Mouse (Mus musculus) cerebellum, adult 2 months (tissue): ENCODE results near the gene Cib1. TPM values are rescaled to one million over a fixed set of nuclear protein-coding genes. Genes with fewer than 3 reads are reported as not detected.

Experiments used
- DNase-seq, 2 experiments: peaks; one replicate each; pipeline ENCODE4 v3.0.0; 2021
- H3K27ac ChIP-seq: fragments of 200-500 bp; 2 replicates; pipeline ENCODE4 v1.5.1; 2012; ENCODE audit warnings: low read length, control low read depth, inconsistent platforms; ENCODE audit not compliant: insufficient read depth
- H3K27me3 ChIP-seq: fragments of 200-500 bp; 2 replicates; pipeline ENCODE4 v1.6.1; 2012; ENCODE audit warnings: inconsistent platforms, mild to moderate bottlenecking, low read length, moderate library complexity; ENCODE audit not compliant: control insufficient read depth, insufficient read depth
- H3K4me1 ChIP-seq: fragments of 200-500 bp; 2 replicates; pipeline ENCODE4 v1.6.1; 2011; ENCODE audit warnings: low read length; ENCODE audit not compliant: control insufficient read depth, insufficient read depth
- H3K4me3 ChIP-seq: fragments of 200-500 bp; replicated peaks from 2 replicates; pipeline ENCODE3; 2011; ENCODE audit warnings: mild to moderate bottlenecking, low read depth, low read length, control low read depth; ENCODE audit not compliant: insufficient read depth
- CTCF ChIP-seq: fragments of 200-500 bp; IDR thresholded peaks from 2 replicates; pipeline ENCODE4 v1.5.1; 2011; ENCODE audit warnings: low read depth, mild to moderate bottlenecking, control low read depth, low read length, moderate library complexity, borderline replicate concordance; ENCODE audit not compliant: insufficient read depth
- POLR2A ChIP-seq: fragments of 200-500 bp; IDR thresholded peaks from 2 replicates; pipeline ENCODE4 v1.6.1; 2011; ENCODE audit warnings: low read length, control low read depth, borderline replicate concordance; ENCODE audit not compliant: insufficient read depth
- WGBS: fragments of 180-500 bp; shearing (Covaris S2); methylation state at CpG from one replicate; pipeline ENCODE4 v1.1.7; 2018; 5-methylcytosine and 5-hydroxymethylcytosine counted together
- polyA plus RNA-seq: library from polyadenylated mRNA; depleted of rRNA; stranded (reverse); fragments of >200 nt; gene quantifications from 2 replicates; pipeline ENCODE4 v1.2.3, GENCODE M21; 2012

Gene Cib1
- polyA plus RNA-seq, 1 experiment: 40.1 TPM

DNA sequence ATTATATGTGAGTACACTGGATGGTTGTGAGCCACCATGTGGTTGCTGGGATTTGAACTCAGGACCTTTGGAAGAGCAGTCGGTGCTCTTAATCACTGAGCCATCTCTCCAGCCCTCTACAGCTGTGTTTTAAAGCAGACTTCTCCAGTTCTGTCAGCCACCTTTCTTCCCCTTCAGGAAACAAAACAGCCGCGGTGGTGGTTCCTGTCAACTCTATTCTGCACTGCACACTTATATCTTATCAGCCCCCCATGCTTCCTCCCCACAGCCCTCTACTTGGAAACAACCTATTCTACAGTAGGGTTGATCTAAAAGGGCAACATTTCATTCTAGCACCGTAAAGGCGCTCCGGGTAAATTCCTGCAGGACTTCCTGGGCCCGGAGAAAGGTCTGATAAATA, 14.2 kb upstream of the Cib1 start:
- Histone ChIP-seq H3K4me1 (no peaks in the 10 kb centered on the region), H3K27ac (no peak overlapping the region), H3K4me3 (no peak overlapping the region), H3K27me3 (no peaks in the 10 kb centered on the region)
- 65% methylated on average over 7 of the region's 7 CpGs for WGBS
- TF ChIP-seq CTCF (no peak), POLR2A (no peak)
- DNase-seq: no peak

DNA sequence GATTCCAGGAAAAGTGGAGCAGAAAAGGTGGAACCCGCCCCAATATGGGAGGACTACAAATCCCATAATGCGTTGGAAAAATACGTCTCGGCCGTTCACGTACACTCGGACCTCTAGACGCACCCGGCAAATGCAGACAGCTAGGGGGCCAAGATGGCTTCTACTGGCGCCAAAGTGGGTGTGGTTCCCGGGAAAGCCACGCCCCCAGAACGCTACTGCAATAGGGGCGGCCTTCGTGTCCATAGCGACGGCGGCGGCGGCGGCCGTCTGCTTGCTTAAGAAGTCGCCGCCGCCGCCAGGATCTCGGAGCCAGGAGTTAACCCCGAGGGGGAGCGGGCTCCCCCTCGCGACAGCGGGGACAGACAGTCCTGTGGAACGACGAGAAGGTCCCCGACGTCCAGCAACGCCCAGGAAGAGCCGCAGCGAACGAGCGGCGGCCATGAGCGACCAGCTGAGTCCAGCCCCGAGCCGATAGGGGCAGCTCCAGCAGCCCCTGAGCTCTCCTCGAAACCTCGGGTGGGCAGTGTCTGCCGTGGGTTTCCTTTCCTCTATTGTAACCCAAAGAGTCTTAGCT, 13.6 kb upstream of the Cib1 start, which contains the start of gene Ttll13:
TSS of gene Ttll13 (plus strand) at position 229 of the 574 bp plus-strand sequence.
- peak within 1 kb of the TSS; percentile 86 for H3K4me3 ChIP-seq
- no peaks in the 10 kb centered on the region for H3K27me3 ChIP-seq
- 0 out of 2 replicates have a peak within 1 kb of the TSS, but pooled peaks have one; percentile 35 for H3K27ac ChIP-seq
- peak; percentile 94 to 97 for DNase-seq
- under 1% methylated on average over 48 of the region's 48 CpGs for WGBS
- H3K4me1 ChIP-seq: no peaks in the 10 kb centered on the region
- TF ChIP-seq POLR2A (peak; percentile 51; the same call in 1 of the 2 replicates), CTCF (no peak)

DNA sequence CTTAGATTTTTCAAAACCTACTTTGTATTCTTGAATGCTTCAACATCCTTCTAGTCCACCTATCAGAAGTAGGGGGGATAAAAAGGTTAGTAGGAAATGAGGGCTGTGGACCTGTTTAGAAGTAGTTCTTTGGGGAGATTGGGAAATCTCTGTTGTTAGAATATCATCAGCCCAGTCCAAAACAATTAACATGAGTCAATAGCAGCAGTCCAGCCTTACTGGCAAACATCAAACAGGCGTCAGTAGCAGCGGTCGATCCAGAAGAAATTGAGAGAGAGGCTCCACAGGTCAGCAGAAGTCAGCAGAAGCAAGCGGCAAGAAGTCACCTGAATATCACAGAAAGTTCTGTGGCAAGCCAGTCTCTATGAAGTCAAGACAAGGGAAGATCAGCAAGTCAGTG, 12.2 kb upstream of the Cib1 start:
- no peak overlapping the region for H3K4me3 ChIP-seq
- TF ChIP-seq POLR2A: no peak
- no peaks in the 10 kb centered on the region for H3K4me1 ChIP-seq
- no peak overlapping the region for H3K27ac ChIP-seq
- H3K27me3 ChIP-seq: no peaks in the 10 kb centered on the region
- no peak for DNase-seq
- WGBS: 92% methylated on average over 4 of the region's 4 CpGs

DNA sequence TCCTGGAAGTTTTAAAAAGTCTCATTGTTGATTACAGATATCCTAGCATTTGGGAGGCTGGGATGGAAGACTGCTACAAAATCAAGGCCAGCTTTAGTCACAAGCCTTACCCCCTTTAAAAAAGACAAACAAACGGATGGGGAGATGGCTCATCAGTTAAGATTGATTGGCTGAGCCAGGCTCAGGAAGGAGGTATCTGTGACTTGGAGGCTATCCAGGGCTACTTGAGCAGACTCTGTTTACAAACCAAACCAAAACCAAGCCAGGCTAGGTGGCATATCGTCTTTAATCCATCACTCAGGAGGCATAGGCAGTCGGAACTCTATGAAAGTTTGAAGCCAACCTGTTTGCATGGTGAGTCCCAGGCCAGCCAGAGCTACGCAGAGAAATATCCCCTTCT, 9.0 kb upstream of the Cib1 start:
- H3K27me3 ChIP-seq: no peaks in the 10 kb centered on the region
- no peak overlapping the region for H3K27ac ChIP-seq
- H3K4me1 ChIP-seq: no peaks in the 10 kb centered on the region
- TF ChIP-seq POLR2A (no peak), CTCF (no peak)
- H3K4me3 ChIP-seq: no peak overlapping the region
- DNase-seq: no peak
- WGBS: 83% methylated on average over 4 of the region's 4 CpGs

DNA sequence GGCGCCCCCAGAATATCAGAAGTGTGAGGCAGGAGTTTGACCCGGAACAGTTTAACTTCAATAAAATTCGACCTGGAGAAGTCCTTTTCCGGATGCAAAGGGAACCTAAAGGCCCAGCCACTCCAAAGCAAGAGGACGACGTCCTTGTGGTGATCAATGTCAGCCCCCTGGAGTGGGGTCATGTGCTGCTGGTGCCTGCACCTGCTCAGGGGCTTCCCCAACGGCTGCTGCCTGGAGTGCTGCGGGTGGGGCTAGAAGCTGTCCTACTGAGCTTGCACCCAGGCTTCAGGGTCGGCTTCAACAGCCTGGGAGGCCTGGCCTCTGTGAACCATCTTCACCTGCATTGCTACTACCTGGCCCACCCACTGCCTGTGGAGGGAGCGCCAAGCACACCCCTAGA, 5.9 kb upstream of the Cib1 start:
- TF ChIP-seq POLR2A (no peak), CTCF (no peak)
- DNase-seq: no peak
- H3K4me3 ChIP-seq: no peak overlapping the region
- peaks cover 3% of the 10 kb centered on the region; the same call in 1 of the 2 replicates for H3K4me1 ChIP-seq
- H3K27ac ChIP-seq: no peak overlapping the region
- H3K27me3 ChIP-seq: no peaks in the 10 kb centered on the region
- WGBS: 85% methylated on average over 10 of the region's 10 CpGs

DNA sequence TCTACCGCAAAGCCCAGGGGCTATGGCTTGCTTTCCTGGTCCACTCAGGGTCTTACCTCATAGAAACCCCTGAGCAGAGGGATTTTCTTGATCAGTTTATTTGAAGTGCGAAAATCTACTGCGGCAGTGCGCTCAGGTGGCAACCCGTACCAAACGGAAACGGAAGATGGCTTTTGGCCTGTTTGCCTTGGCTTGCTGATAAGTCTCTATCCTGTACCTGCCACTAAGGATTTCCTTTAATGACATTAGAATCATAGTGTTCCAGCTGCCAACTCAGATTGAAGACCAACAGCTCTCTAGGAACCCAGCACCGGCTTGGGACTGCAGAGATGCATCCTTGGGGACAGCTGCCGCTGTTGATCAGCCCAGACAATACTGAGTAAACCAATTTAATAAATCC, 1.2 kb upstream of the Cib1 start:
- H3K4me1 ChIP-seq: peaks cover 3% of the 10 kb centered on the region; the same call in 1 of the 2 replicates
- H3K27me3 ChIP-seq: no peaks in the 10 kb centered on the region
- WGBS: 65% methylated on average over 9 of the region's 9 CpGs
- peak overlapping the region; percentile 7 for H3K4me3 ChIP-seq
- H3K27ac ChIP-seq: no peak overlapping the region
- no peak for DNase-seq
- no peak for TF ChIP-seq POLR2A
- no peak for TF ChIP-seq CTCF

DNA sequence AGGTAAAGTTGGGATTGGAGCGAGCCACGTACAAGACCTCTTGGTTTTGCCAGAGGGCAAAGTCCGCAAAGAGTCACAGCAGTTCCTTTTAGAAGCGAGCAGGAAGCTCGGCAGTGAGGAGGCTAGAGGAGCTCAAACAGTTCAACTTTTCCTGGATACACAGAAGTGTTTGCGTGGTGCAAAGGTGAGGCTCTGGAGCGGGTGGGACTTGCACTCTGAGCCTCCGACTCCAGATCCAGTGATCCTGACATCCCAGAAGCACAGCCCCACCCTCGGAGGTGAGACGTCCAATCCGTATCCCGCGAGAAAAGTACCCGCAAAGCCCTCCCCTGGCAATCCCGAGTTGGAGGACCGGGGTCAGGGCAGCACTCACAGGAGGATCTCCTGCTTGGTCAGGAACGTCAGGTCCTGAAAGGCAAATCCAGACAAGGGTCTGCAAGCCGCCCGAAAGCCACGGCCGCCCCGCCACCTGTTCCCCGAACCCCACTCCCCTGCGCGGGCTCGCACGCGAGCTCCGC, 583 bp downstream of the Cib1 start:
- peak overlapping the region; percentile 77 for H3K4me3 ChIP-seq
- peaks cover 3% of the 10 kb centered on the region; the same call in 1 of the 2 replicates for H3K4me1 ChIP-seq
- no peak for DNase-seq
- TF ChIP-seq POLR2A (no peak), CTCF (no peak)
- no peaks in the 10 kb centered on the region for H3K27me3 ChIP-seq
- WGBS: 4% methylated on average over 29 of the region's 29 CpGs
- no peak overlapping the region for H3K27ac ChIP-seq

DNA sequence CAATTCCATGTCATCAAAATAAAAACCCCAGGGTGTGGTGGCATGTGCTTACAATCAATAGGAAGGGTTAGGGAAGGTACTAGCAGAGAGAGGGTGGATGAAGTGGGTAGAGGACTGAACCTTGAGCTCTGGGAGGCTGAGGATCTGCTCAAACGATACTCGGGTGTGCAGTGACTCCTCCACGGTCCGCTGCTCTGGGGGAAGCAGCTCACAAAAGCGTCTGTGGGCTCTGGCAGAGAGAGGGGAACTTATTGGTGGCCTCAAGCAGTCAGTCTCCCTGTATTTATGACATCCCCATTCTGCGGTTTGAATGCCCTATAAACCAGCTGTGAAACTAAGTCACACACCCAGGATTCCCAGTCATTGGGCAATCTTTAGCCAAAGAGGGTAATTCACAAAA, 2.4 kb downstream of the Cib1 start:
- H3K27ac ChIP-seq: no peak overlapping the region
- 31% methylated on average over 6 of the region's 6 CpGs for WGBS
- H3K4me3 ChIP-seq: no peak overlapping the region
- peaks cover 3% of the 10 kb centered on the region; the same call in 1 of the 2 replicates for H3K4me1 ChIP-seq
- TF ChIP-seq CTCF (no peak), POLR2A (no peak)
- H3K27me3 ChIP-seq: no peaks in the 10 kb centered on the region
- no peak for DNase-seq
